Mouse (Mus musculus) spleen, postnatal 0 days (tissue): ENCODE data around the gene Pgam2. TPM values are rescaled to one million over a fixed set of nuclear protein-coding genes. Genes with fewer than 3 reads are reported as not detected.

Source experiments
- polyA plus RNA-seq: library from polyadenylated mRNA; unstranded; fragments of >200 nt; fragmentation: Nextera tagmentation; extraction: Ambion mirVana; gene quantifications from 2 replicates; pipeline ENCODE4 v1.2.1, GENCODE M21; 2015

Pgam2 gene
- 0.89 and 1.2 TPM in 2 replicates for polyA plus RNA-seq

GRCm38 (mm10) chr11:5803551-5803981 is at the start of gene Pgam2:
TSS of gene Pgam2 (minus strand) at chr11:5803733.

GRCm38 (mm10) chr11:5837251-5838246 is 34.0 kb upstream of the Pgam2 start, which contains the start of gene Polm:
TSS of gene Polm (minus strand) at chr11:5838016.

GRCm38 (mm10) chr11:5788056-5789014 is 15.2 kb downstream of the Pgam2 start, which contains the start of gene Dbnl:
TSS of gene Dbnl (plus strand) at chr11:5788488.

GRCm38 (mm10) chr11:5761820-5762632 is 41.5 kb downstream of the Pgam2 start, which contains the start of gene Urgcp:
TSS of gene Urgcp (minus strand) at chr11:5762376.

Other genes with a start within 250 kb of the Pgam2 start
- gene Ankrd36, start 234.0 kb downstream of the Pgam2 start, polyA plus RNA-seq = 2.4 and 3.7 TPM in 2 replicates
- gene Mrps24, start 88.1 kb downstream of the Pgam2 start, polyA plus RNA-seq = 184 and 187 TPM in 2 replicates
- 10.3 and 13.3 TPM in 2 replicates for gene Urgcp, start 41.4 kb downstream of the Pgam2 start, polyA plus RNA-seq
- gene Dbnl, start 15.2 kb downstream of the Pgam2 start, polyA plus RNA-seq = 58.9 and 61.8 TPM in 2 replicates
- gene Polm, start 34.3 kb upstream of the Pgam2 start, polyA plus RNA-seq = 3.9 and 5.0 TPM in 2 replicates
- gene Aebp1, start 58.2 kb upstream of the Pgam2 start, polyA plus RNA-seq = 18.8 and 26.0 TPM in 2 replicates
- 72.8 and 83.6 TPM in 2 replicates for gene Pold2, start 74.6 kb upstream of the Pgam2 start, polyA plus RNA-seq
- 0.70 and 1.4 TPM in 2 replicates for gene Myl7, start 95.0 kb upstream of the Pgam2 start, polyA plus RNA-seq
- 0.10 and 0.34 TPM in 2 replicates for gene Gck, start 146.3 kb upstream of the Pgam2 start, polyA plus RNA-seq
- 22.9 and 24.9 TPM in 2 replicates for gene Ykt6, start 152.0 kb upstream of the Pgam2 start, polyA plus RNA-seq